Mouse (Mus musculus): ENCODE data around the gene Tfpi. TPM values are rescaled to one million over a fixed set of nuclear protein-coding genes. Genes with fewer than 3 reads are reported as not detected.
"Not testable (repeated sequence)": the region's sequence is repeated elsewhere in the genome, so short reads cannot be mapped to it uniquely, and the experiment has no call there.

Tfpi gene
- total RNA-seq, 2 experiments from 2014 or later = 2.9 to 7.1 TPM

DNA sequence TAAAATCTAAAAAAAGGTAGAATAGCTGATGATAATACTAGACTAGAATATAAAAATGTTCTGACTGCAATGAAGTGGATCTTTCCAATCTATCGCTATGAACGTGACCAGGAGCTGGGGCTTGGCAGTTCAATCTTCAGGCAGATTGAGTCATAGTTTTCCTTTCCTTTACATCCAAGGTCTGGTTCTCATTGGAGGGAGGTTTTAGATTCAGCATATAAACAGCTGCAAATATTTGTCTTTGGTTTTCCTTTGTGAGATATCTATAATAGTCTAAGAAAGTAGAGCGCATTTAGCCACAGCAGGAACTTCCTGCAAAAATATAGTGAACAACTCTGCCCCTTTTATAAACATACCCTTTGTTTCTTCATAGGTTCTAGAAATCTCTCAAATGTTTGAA, 73.9 kb downstream of the Tfpi start:
- no peak for ATAC-seq (replicated peaks; ENCODE audit: low FRiP score, poor library complexity, severe bottlenecking)

DNA sequence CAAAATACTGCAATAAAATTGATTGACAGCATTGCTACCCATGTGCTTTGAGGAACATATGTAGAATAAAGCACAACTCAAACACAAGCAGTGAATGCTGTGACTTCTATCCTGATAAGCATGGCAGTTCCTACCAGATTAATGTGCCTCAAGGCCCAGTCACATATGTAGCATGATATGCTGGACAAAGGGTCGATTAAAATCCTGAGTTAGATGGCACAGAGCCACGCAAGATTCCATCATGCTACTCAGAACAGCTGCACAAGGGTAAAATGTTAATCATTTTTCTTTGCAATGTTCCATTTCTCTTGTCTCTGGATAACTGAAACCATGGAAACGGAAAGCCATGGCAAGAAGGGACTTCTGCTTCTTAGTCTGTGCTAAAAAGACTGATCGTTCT, 80.0 kb downstream of the Tfpi start:
- ATAC-seq (replicated peaks; ENCODE audit: low FRiP score, poor library complexity, severe bottlenecking) = no peak

DNA sequence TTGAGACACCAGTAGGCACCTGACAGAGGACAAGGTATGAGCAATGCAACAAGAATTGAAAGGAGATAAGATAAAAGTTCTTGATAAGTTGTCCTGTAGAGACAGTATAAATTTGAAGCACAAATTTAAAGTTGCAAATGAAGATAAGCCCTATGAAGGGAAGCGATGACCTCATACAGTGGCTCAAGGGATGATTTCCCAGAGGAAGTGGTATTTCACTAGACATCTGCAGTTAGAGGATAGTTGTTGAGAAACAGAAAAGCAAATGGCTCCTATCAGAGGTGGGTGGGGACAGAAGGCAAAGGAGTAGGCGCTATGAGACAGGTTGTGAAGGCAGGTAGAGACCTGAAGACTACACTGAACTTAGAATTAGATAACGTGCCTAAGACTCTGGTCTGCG, 83.3 kb downstream of the Tfpi start:
- ATAC-seq (replicated peaks; ENCODE audit: low FRiP score, poor library complexity, severe bottlenecking) = no peak

DNA sequence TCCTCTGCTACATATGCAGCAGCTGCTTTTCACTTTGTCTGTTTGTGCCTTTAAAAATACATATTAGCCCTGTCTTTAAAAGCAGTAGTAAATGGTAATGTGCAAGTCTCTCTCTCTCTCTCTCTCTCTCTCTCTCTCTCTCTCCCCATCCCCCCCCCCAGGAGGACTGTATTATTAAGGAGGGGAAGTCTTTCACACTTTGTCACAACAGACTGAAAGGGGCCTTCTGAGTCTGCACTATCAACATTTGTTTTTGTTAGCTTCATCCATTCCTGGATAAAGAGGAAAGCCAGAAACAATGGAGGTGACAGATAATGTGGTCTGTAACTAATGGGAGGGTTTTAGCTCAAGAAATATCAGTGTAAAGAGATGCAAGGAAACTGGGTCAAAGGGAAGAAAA, 87.5 kb downstream of the Tfpi start:
- no peak for ATAC-seq (replicated peaks; ENCODE audit: low FRiP score, poor library complexity, severe bottlenecking)

DNA sequence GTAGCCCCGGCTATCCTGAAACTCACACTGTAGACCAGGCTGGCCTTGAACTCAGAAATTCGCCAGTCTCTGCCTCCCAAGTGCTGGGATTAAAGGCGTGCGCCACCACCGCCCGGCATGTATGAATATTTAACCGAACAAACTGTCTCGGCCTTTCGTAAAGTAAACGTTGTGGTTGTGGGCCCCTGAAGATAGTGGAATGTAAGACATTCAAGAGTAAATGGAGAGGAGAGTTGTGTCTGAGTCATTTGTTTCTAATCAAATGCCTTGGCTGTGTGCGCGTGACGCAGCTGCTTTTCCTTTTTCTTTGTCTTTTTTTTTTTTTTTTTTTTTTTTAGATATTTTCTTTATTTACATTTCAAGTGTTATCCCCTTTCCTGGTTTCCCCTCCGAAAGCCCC, 88.0 kb downstream of the Tfpi start:
- not testable (repeated sequence) for ATAC-seq (replicated peaks; ENCODE audit: low FRiP score, poor library complexity, severe bottlenecking)

DNA sequence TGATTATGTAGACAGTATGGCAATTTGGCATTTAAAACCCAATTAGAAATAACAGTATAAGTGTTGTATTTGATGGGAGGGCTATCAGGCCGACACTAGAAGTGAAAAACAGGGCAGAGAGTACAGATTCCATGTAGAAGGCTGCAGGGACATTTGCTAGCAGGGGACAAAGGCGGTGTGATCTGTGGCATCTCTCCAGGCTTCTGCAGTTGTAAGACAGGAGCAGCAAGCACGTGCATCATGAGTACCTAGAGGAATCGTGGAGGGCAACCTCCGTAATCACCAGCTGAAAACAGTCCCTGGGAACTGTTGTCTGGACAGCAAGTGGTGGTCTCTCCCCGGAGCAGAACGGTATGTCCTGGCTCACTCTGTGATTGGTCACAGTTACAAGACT, 88.6 kb downstream of the Tfpi start:
- ATAC-seq (replicated peaks; ENCODE audit: low FRiP score, poor library complexity, severe bottlenecking) = no peak

DNA sequence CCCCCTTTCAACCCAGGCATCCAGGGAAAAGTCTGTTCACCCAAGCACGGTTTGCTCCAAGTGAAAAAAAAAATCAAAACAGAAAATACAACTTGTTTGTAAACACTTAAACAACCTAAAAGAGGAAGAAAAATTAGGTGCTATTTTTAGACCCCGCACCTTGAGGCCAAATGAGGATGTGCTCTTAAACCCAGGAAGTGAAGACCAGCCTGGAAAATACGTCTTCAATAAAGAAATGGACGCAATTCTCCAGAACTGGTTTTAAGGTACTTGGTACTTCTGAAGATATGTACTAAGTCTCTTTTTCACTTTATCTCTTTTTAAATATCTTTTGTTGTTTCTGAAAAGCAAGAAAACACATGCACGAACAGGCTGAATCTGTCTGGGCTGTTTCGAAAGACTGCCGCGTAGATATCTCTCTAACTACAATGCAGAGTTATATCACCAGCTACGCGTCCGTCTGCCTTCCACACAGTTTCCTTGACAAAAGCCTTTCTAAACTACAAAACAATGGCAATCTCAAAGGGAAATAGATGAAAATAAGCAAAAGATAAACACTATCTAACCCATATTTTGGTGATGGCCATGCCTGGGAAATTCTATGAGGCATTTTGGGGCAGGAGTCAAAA, 89.1 kb downstream of the Tfpi start:
- ATAC-seq (replicated peaks; ENCODE audit: low FRiP score, poor library complexity, severe bottlenecking) = no peak

DNA sequence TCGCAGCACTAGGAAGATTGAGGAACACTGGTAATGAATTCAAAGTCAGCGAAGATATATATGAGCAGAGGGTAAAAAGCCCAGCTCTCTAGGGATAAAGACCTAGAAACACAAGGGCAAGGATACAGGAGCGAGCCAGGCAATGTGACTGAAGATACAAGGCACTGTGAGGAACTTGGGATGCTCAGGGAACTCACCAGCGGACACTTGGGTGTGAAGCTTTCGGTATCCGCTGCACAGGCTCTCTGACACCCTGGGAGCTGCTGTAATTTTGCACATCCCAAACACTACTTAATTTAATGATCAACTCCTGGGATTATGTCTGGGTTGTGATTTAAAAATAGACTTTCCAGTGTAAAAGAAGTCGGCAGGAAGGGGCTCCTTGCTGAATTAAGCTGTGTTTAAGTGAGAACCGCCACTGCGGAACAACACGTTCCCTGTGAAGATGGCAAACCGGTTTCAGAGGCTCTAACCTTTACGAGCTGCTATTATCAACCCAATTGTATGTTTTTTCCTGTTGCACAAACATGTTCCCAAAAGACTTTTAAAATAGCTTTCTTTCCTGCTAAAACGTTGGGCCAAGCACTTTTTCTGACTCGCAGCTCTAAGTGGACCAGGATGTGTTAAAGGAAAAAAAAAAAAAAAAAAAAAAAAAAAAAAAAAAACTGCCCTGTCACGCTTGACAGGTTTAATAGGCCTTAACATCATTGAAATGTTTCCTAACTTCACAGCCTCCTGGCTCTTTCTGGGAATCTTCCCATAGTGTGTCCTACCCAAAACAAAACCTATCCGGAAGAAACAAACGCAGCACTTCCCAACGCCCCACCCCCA, 89.8 kb downstream of the Tfpi start:
- no peak for ATAC-seq (replicated peaks; ENCODE audit: low FRiP score, poor library complexity, severe bottlenecking)

DNA sequence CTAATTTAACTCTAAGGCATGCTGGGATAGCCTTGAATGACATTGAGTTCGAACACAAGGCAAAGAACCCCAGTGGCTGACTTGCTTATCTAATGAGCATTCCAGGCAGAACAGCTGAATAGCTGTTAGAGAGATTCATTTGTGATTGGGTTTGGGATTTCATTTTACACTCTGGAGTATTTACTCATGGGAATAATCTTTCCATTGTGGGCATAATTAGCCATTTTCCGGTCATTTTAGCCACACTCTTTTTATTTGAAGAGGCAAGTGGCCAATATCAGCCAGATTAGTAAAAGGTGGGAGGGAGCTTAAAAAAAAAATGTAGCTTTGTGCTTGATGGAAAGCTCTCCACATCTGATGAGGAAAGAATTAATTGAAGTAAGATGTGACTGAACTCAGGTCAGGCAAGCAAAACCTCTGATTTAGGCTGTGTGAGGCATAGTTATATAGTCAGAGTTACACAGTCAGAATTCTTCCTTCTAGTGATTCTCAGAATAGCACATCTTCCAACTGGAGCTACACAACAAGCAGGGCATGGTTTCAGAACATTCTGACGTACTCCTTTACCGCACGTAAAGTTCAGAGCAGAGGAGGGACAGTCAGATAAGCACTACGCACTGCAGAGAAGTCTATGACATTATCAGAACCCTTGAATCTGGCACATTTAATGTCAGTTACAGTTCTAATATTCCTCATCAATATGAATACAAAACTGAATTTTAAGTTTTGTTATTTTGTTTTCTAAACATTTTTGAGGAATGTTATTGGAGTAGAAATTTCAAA, 91.5 kb downstream of the Tfpi start:
- ATAC-seq (replicated peaks; ENCODE audit: low FRiP score, poor library complexity, severe bottlenecking) = no peak

DNA sequence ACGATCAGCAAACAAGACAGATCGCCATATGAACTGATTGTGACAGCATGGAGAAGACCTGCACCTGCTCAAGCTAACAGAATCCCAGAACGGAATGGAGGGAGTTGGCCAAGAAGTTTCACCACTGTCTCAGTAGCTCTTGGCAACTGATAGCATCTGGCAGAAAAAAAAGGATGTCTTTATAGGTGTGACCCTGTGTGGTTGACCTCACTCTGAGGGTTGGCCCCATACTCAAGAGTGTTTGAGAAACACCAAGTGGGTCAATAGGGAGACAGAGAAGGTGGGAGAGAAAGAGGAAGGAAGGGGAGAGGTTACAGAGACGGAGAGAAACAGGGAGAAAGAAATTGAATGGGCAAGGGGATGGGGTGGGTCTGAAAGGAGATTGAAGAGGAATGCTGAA, 92.7 kb downstream of the Tfpi start:
- ATAC-seq (replicated peaks; ENCODE audit: low FRiP score, poor library complexity, severe bottlenecking) = no peak

Other genes with a start within 250 kb of the Tfpi start
- 5.4 and 9.2 TPM in 2 replicates for gene Calcrl, start 51.4 kb downstream of the Tfpi start, total RNA-seq (2015; ENCODE audit: low replicate concordance)
- 9.4 and 21.5 TPM in 2 replicates for gene Calcrl, start 51.4 kb downstream of the Tfpi start, total RNA-seq (2017; ENCODE audit: low replicate concordance)
- 11.2 and 15.1 TPM in 2 replicates for gene Ctnnd1, start 174.0 kb upstream of the Tfpi start, total RNA-seq (2015; ENCODE audit: low replicate concordance)
- 7.0 and 18.7 TPM in 2 replicates for gene Ctnnd1, start 174.0 kb upstream of the Tfpi start, total RNA-seq (2017; ENCODE audit: low replicate concordance)
- gene Btbd18, start 182.3 kb upstream of the Tfpi start, total RNA-seq (2015; ENCODE audit: low replicate concordance) = not detected in 2 replicates
- not detected in 2 replicates for gene Btbd18, start 182.3 kb upstream of the Tfpi start, total RNA-seq (2017; ENCODE audit: low replicate concordance)
- 59.8 and 66.2 TPM in 2 replicates for gene Selenoh, start 194.0 kb upstream of the Tfpi start, total RNA-seq (2015; ENCODE audit: low replicate concordance)
- gene Selenoh, start 194.0 kb upstream of the Tfpi start, total RNA-seq (2017; ENCODE audit: low replicate concordance) = 21.6 and 28.2 TPM in 2 replicates
- not detected in 2 replicates for gene Gm28635, start 201.3 kb upstream of the Tfpi start, total RNA-seq (2015; ENCODE audit: low replicate concordance)
- 1.1 TPM in 1 of 2 replicates, not detected in the other for gene Gm28635, start 201.3 kb upstream of the Tfpi start, total RNA-seq (2017; ENCODE audit: low replicate concordance)
- gene Med19, start 201.6 kb upstream of the Tfpi start, total RNA-seq (2015; ENCODE audit: low replicate concordance) = 29.3 and 36.0 TPM in 2 replicates
- 42.9 and 47.5 TPM in 2 replicates for gene Med19, start 201.6 kb upstream of the Tfpi start, total RNA-seq (2017; ENCODE audit: low replicate concordance)
- 52.4 and 74.6 TPM in 2 replicates for gene Tmx2, start 202.4 kb upstream of the Tfpi start, total RNA-seq (2015; ENCODE audit: low replicate concordance)
- gene Tmx2, start 202.4 kb upstream of the Tfpi start, total RNA-seq (2017; ENCODE audit: low replicate concordance) = 42.6 and 43.2 TPM in 2 replicates
- 67.0 and 77.5 TPM in 2 replicates for gene Zdhhc5, start 238.4 kb upstream of the Tfpi start, total RNA-seq (2015; ENCODE audit: low replicate concordance)
- gene Zdhhc5, start 238.4 kb upstream of the Tfpi start, total RNA-seq (2017; ENCODE audit: low replicate concordance) = 83.7 and 85.0 TPM in 2 replicates